Mouse (Mus musculus) liver, adult 2 months (tissue): ENCODE results near the gene Ppil1. TPM values are rescaled to one million over a fixed set of nuclear protein-coding genes. Genes with fewer than 3 reads are reported as not detected.
"Not testable (repeated sequence)": the region's sequence is repeated elsewhere in the genome, so short reads cannot be mapped to it uniquely, and the experiment has no call there.

ENCODE experiments used
- DNase-seq: peaks from one replicate; pipeline ENCODE4 v3.0.0-alpha.2; 2011; ENCODE audit warnings: low read depth, low spot score; ENCODE audit errors: extremely low read depth
- H3K27ac ChIP-seq: fragments of 200-500 bp; replicated peaks from 2 replicates; pipeline ENCODE4 v1.5.1; 2012; ENCODE audit warnings: low read depth, mild to moderate bottlenecking, control low read depth, inconsistent platforms, low read length; ENCODE audit not compliant: insufficient read depth
- H3K27me3 ChIP-seq: fragments of 200-500 bp; 2 replicates; pipeline ENCODE4 v1.6.1; 2012; ENCODE audit warnings: mild to moderate bottlenecking, moderate library complexity, low read length, inconsistent platforms; ENCODE audit not compliant: control insufficient read depth, insufficient read depth
- H3K36me3 ChIP-seq: fragments of 200-500 bp; 2 replicates; pipeline ENCODE4 v1.6.1; 2012; ENCODE audit warnings: low read length, inconsistent platforms; ENCODE audit not compliant: control insufficient read depth, insufficient read depth
- H3K4me1 ChIP-seq: fragments of 200-500 bp; 2 replicates; pipeline ENCODE4 v1.6.1; 2011; ENCODE audit warnings: low read length; ENCODE audit not compliant: control insufficient read depth, insufficient read depth
- H3K4me3 ChIP-seq: fragments of 200-500 bp; 2 replicates; pipeline ENCODE4 v1.5.1; 2011; ENCODE audit warnings: low read depth, mild to moderate bottlenecking, control low read depth, low read length, moderate library complexity; ENCODE audit not compliant: insufficient read depth
- H3K79me2 ChIP-seq: fragments of 200-500 bp; 2 replicates; pipeline ENCODE4 v1.6.1; 2012; ENCODE audit warnings: inconsistent platforms, mild to moderate bottlenecking, low read length, moderate library complexity; ENCODE audit not compliant: control insufficient read depth, insufficient read depth
- H3K9ac ChIP-seq: fragments of 200-500 bp; 2 replicates; pipeline ENCODE4 v1.6.1; 2012; ENCODE audit warnings: low read depth, mild to moderate bottlenecking, control low read depth, inconsistent platforms, low read length
- CTCF ChIP-seq: fragments of 200-500 bp; IDR thresholded peaks from 2 replicates; pipeline ENCODE4 v1.5.1; 2011; ENCODE audit warnings: low read depth, low read length, control low read depth
- POLR2A ChIP-seq: fragments of 200-500 bp; IDR thresholded peaks from 2 replicates; pipeline ENCODE4 v1.6.1; 2011; ENCODE audit warnings: low read length, control low read depth; ENCODE audit not compliant: insufficient read depth; ENCODE audit errors: extremely low read depth
- WGBS: fragments of 180-500 bp; shearing (Covaris S2); methylation state at CpG from one replicate; pipeline ENCODE4 v1.1.7; 2018; 5-methylcytosine and 5-hydroxymethylcytosine counted together
- polyA plus RNA-seq: library from polyadenylated mRNA; depleted of rRNA; stranded (reverse); fragments of >200 nt; gene quantifications from 2 replicates; pipeline ENCODE4 v1.2.3, GENCODE M21; 2012
- total RNA-seq: library from RNA; depleted of rRNA; stranded (reverse); fragments of >200 nt; gene quantifications from 2 replicates; pipeline ENCODE4 v1.2.3, GENCODE M21; 2014

Ppil1 gene
- total and polyA plus RNA-seq, 2 experiments, result 10.4 to 14.7 TPM

GRCm38 (mm10) chr17:29260501-29260900, 3.5 kb downstream of the Ppil1 start:
- WGBS, result 75% methylated on average over 15 of the region's 15 CpGs
- H3K27me3 ChIP-seq, result no peaks in the 10 kb centered on the region
- H3K4me3 ChIP-seq, result no peak overlapping the region
- no peaks in the 10 kb centered on the region for H3K36me3 ChIP-seq
- no peak for DNase-seq
- H3K4me1 ChIP-seq, result peaks cover 23% of the 10 kb centered on the region
- peaks cover 11% of the 10 kb centered on the region; the same call in 1 of the 2 replicates for H3K79me2 ChIP-seq
- TF ChIP-seq POLR2A (no peak), CTCF (no peak)
- H3K27ac ChIP-seq, result no peak overlapping the region
- no peak overlapping the region for H3K9ac ChIP-seq

DNA sequence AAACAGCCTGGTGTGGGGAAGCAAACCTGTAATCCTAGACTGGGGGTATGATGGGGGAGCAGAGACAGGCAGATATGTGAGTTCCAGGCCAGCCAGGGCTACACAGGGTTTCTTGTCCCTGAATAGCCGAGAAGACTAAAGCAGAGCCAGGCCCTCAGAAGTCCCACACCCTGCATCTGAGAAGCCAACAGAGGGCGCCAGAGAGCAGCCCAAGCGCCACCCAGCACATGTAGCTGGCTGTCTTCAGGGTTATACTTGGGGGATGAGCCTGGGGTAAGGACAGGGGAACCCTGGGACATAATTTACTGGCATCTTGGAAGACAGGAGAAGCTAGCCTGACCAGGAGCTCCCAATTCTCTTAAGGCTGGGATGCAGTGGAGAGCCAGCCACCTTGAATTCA, 4.5 kb downstream of the Ppil1 start:
- Histone ChIP-seq H3K4me3 (no peak overlapping the region), H3K27me3 (no peaks in the 10 kb centered on the region), H3K9ac (no peak overlapping the region), H3K27ac (peak overlapping the region; percentile 60), H3K4me1 (peaks cover 24% of the 10 kb centered on the region), H3K79me2 (peaks cover 11% of the 10 kb centered on the region; the same call in 1 of the 2 replicates), H3K36me3 (no peaks in the 10 kb centered on the region)
- TF ChIP-seq POLR2A (no peak), CTCF (peak; percentile 97)
- 5% methylated on average over 3 of the region's 3 CpGs for WGBS
- peak; percentile 64 for DNase-seq

DNA sequence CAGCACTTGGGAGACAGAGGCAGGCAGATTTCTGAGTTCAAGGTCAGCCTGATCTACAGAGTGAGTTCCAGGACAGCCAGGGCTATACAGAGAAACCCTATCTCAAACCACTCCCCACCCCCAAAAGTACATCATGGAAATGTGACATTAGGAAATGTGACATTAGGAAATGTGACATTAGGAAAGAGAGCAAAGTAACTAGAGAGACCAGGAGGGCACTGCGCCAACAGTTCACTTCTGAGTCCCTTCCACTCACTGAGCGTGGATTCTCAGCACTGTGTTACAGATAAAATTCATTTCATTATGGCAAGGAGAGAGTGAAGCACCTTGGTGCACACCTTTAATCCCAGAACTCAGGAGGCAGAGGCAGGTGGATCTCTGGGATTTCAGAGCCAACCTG, 5.1 kb downstream of the Ppil1 start:
- Histone ChIP-seq H3K36me3 (no peaks in the 10 kb centered on the region), H3K4me3 (no peak overlapping the region), H3K4me1 (peaks cover 26% of the 10 kb centered on the region), H3K79me2 (peaks cover 11% of the 10 kb centered on the region; the same call in 1 of the 2 replicates), H3K27ac (peak overlapping the region; percentile 65), H3K9ac (no peak overlapping the region), H3K27me3 (no peaks in the 10 kb centered on the region)
- no peak for TF ChIP-seq POLR2A
- WGBS, result 5% methylated on average over 2 of the region's 2 CpGs
- peak; percentile 89 for DNase-seq

DNA sequence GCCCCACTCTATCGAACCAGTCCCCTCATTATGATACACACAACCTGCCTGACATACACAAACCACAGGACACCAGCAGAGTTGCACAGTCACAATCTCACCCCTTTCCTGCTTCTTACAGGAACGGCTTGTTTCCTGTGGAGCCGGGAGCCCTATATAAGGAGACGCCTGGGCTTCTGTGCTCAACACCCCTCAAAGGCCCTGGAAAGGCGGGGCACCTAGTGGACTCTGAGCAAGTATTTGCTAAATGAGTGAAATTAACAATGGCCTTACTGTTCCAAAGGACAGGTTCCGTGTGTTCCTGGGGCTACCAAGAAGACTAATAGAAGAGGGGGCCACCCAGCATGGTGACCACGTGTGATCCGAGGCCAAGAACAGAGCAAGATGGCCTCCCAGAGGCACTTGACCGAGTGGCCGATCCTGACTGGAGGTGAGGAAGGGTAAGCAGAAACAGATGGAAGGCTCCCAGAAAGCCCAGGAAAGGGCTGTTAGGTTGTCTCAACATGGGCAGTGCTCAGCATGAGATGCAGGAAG, 5.9 kb downstream of the Ppil1 start:
- TF ChIP-seq CTCF (no peak), POLR2A (no peak)
- Histone ChIP-seq H3K27me3 (no peaks in the 10 kb centered on the region), H3K27ac (peak overlapping the region; percentile 65), H3K36me3 (no peaks in the 10 kb centered on the region), H3K79me2 (peaks cover 8% of the 10 kb centered on the region; the same call in 1 of the 2 replicates), H3K4me1 (peaks cover 30% of the 10 kb centered on the region), H3K4me3 (no peak overlapping the region), H3K9ac (no peak overlapping the region)
- DNase-seq, result no peak
- 86% methylated on average over 10 of the region's 10 CpGs for WGBS

DNA sequence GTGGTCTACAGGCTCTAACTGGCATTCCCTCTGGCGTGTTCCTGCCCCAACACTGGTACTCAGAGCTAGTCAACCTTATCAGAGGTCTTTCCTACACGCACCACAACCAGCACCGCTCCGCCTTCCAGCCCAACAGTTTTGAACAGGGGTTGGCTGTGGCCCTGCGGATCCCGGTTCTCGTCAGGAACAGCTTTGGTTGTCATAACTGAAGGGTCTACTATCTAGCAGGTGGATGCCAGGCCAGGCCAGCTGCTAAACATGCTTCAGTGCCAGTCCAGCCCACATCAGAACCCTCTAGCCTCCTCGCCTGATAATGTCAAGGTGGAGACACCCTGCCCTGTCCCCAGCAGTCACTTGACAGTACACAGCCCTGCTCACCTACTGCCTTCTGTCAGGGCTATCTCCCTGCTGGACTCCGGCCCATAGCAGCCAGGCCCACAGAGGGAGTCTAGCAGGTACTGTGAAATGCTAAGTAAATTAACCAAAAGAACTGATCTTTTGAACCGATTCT, 6.9 kb downstream of the Ppil1 start:
- WGBS, result 76% methylated on average over 10 of the region's 10 CpGs
- H3K79me2 ChIP-seq, result peaks cover 8% of the 10 kb centered on the region; the same call in 1 of the 2 replicates
- no peak overlapping the region; the same call in 1 of the 2 replicates for H3K9ac ChIP-seq
- peaks cover 35% of the 10 kb centered on the region for H3K4me1 ChIP-seq
- TF ChIP-seq POLR2A, result no peak
- no peak for TF ChIP-seq CTCF
- peak overlapping the region; percentile 12 for H3K27ac ChIP-seq
- no peak overlapping the region for H3K4me3 ChIP-seq
- H3K36me3 ChIP-seq, result no peaks in the 10 kb centered on the region
- DNase-seq, result peak; percentile 80
- no peaks in the 10 kb centered on the region for H3K27me3 ChIP-seq

DNA sequence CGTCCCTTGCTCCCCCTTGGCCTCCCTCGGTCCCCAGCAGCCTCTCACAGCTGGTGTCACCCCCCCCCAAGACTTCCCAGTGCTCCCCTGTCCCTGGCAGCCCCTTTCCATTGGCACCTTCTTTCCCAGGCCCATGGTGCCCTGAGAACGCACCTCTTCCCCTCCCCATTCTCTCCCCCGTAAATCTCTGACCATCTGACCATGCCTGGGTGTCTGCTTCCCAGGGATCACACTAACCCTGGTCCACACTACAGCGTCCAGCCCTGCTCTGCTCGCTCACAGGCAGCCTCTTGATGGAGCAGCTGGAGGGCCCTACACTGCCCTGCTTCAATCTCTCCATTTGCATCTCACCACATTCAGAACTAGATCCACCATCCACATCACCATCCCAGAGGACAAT, 7.5 kb downstream of the Ppil1 start:
- Histone ChIP-seq H3K27me3 (no peaks in the 10 kb centered on the region), H3K4me1 (peaks cover 39% of the 10 kb centered on the region), H3K9ac (no peak overlapping the region), H3K27ac (no peak overlapping the region), H3K4me3 (no peak overlapping the region), H3K36me3 (no peaks in the 10 kb centered on the region), H3K79me2 (peaks cover 8% of the 10 kb centered on the region; the same call in 1 of the 2 replicates)
- TF ChIP-seq POLR2A (no peak), CTCF (no peak)
- DNase-seq, result no peak
- WGBS, result 92% methylated on average over 6 of the region's 6 CpGs

- DNase-seq, result peak; percentile 77
- H3K4me1 ChIP-seq, result peaks cover 41% of the 10 kb centered on the region
- 33% methylated on average over 6 of the region's 6 CpGs for WGBS
- H3K79me2 ChIP-seq, H3K27me3 ChIP-seq, H3K36me3 ChIP-seq, H3K4me3 ChIP-seq, H3K9ac ChIP-seq: not testable (repeated sequence)
- peak overlapping the region; percentile 70 for H3K27ac ChIP-seq
Observed at GRCm38 (mm10) chr17:29254784-29255183, 9.2 kb downstream of the Ppil1 start.
